13 mouse cellular contexts compared by ENCODE assay signal in genomic region chr16:18588738-18589055, GRCm38 (mm10). TPM values are rescaled to one million over a fixed set of nuclear protein-coding genes. Genes with fewer than 3 reads are reported as not detected.
DNase-seq lines count a peak whose midpoint lies in the region; ATAC-seq and TF ChIP-seq lines count a peak whose summit lies in the region.
"Had no signal": no experiment of that assay in that cellular context is flagged by ENCODE, and none has a peak within 500 bp of the region (broad histone marks: within the 10 kb centered on the region; RNA-seq: fewer than 3 reads in every experiment).

No protein-coding gene starts in this region.

- TF ChIP-seq CTCF in kidney, postnatal 0 days (IDR thresholded peaks at IDR 0.05; ENCODE audit: low read depth) = no peak
- no peak for TF ChIP-seq CTCF in kidney, adult 2 months (conservative IDR thresholded peaks at IDR 0.05; ENCODE audit: insufficient read depth, insufficient read length, low read depth, low read length)
- no peak for TF ChIP-seq CTCF in ES-Bruce4 (IDR thresholded peaks at IDR 0.05; ENCODE audit: low read depth, low read length)
- no peak for TF ChIP-seq CTCF in intestine, postnatal 0 days (IDR thresholded peaks at IDR 0.05; ENCODE audit: low read depth)

- no peak overlapping the region for H3K9ac ChIP-seq in forebrain, embryonic 12.5 days
- no peak overlapping the region for H3K9ac ChIP-seq in forebrain, embryonic 14.5 days (ENCODE audit: low read length)
- H3K9ac ChIP-seq in kidney, postnatal 0 days (ENCODE audit: low read depth, low read length) = no peak overlapping the region
- H3K9ac ChIP-seq in ES-Bruce4 (ENCODE audit: low read depth, poor library complexity, severe bottlenecking) = peak overlapping the region; percentile 15; the same call in 1 of the 2 replicates
- no peak overlapping the region for H3K9ac ChIP-seq in intestine, postnatal 0 days (ENCODE audit: low read depth, low read length)
- H3K9ac ChIP-seq: liver, embryonic 13.5 days; stomach, embryonic 15.5 days had no signal

- H3K36me3 ChIP-seq in forebrain, embryonic 12.5 days (replicated peaks) = no peaks in the 10 kb centered on the region
- H3K36me3 ChIP-seq in forebrain, embryonic 14.5 days (ENCODE audit: control insufficient read depth, insufficient read depth, low read length) = no peaks in the 10 kb centered on the region
- H3K36me3 ChIP-seq in kidney, postnatal 0 days (ENCODE audit: insufficient read depth, low read length) = no peaks in the 10 kb centered on the region
- H3K36me3 ChIP-seq in kidney, adult 2 months (ENCODE audit: control insufficient read depth, insufficient read depth, low read length) = no peaks in the 10 kb centered on the region
- H3K36me3 ChIP-seq in ES-Bruce4 (ENCODE audit: control insufficient read depth, insufficient read depth, low read length, poor library complexity, severe bottlenecking) = no peaks in the 10 kb centered on the region
- H3K36me3 ChIP-seq in intestine, postnatal 0 days (ENCODE audit: control insufficient read depth, insufficient read depth) = no peaks in the 10 kb centered on the region
- H3K36me3 ChIP-seq: liver, embryonic 13.5 days; stomach, embryonic 15.5 days had no signal

- WGBS in forebrain, embryonic 12.5 days = 2% methylated on average over 31 of the region's 31 CpGs
- 3% methylated on average over 28 of the region's 31 CpGs for WGBS in forebrain, embryonic 14.5 days
- WGBS in kidney, postnatal 0 days = 14% methylated on average over 31 of the region's 31 CpGs
- WGBS in kidney, adult 2 months = 36% methylated on average over 31 of the region's 31 CpGs
- WGBS in intestine, postnatal 0 days = 11% methylated on average over 31 of the region's 31 CpGs

- no peak for ATAC-seq in forebrain, embryonic 12.5 days (ENCODE audit: low FRiP score)
- no peak for ATAC-seq in forebrain, embryonic 14.5 days
- no peak for ATAC-seq in kidney, postnatal 0 days (replicated peaks; ENCODE audit: low FRiP score, low read depth)
- ATAC-seq in intestine, postnatal 0 days = no peak
- ATAC-seq in CD4-positive, CD25-positive, alpha-beta regulatory T cell, adult 4 months = no peak

- TF ChIP-seq POLR2A in kidney, adult 2 months (IDR thresholded peaks at IDR 0.05; ENCODE audit: low read depth, low read length) = no peak
- no peak for TF ChIP-seq POLR2A in ES-Bruce4 (IDR thresholded peaks at IDR 0.05; ENCODE audit: insufficient read depth, low read length)

- DNase-seq in forebrain, embryonic 14.5 days (ENCODE audit: low spot score) = no peak
- DNase-seq in kidney, postnatal 0 days (ENCODE audit: low spot score) = no peak
- DNase-seq in kidney, adult 2 months = no peak
- no peak for DNase-seq in Muller cell, postnatal 12 days (ENCODE audit: inconsistent ontology term)
- DNase-seq: adrenal gland, postnatal 36 days; cerebellum, adult 11-12 months; gastrocnemius, postnatal 14 days; liver, embryonic 13.5 days had no signal

- H3K4me3 ChIP-seq in forebrain, embryonic 12.5 days (replicated peaks) = peak overlapping the region; percentile 25; the same call in 1 of the 2 replicates
- no peak overlapping the region for H3K4me3 ChIP-seq in forebrain, embryonic 14.5 days (ENCODE audit: low read depth, low read length)
- 0 out of 2 replicates have a peak overlapping the region, but pooled peaks have one; percentile 3 for H3K4me3 ChIP-seq in kidney, postnatal 0 days (replicated peaks; ENCODE audit: low read depth, low read length)
- no peak overlapping the region for H3K4me3 ChIP-seq in kidney, adult 2 months (ENCODE audit: insufficient read depth, low read depth, low read length)
- peak overlapping the region; percentile 32; the same call in 1 of the 2 replicates for H3K4me3 ChIP-seq in ES-Bruce4 (ENCODE audit: low read depth, low read length)
- H3K4me3 ChIP-seq in intestine, postnatal 0 days (ENCODE audit: low read depth, low read length) = peak overlapping the region; percentile 46

- no peak overlapping the region for H3K27ac ChIP-seq in forebrain, embryonic 12.5 days
- H3K27ac ChIP-seq in forebrain, embryonic 14.5 days (ENCODE audit: low read depth, low read length) = no peak overlapping the region
- H3K27ac ChIP-seq in kidney, postnatal 0 days = no peak overlapping the region
- no peak overlapping the region for H3K27ac ChIP-seq in kidney, adult 2 months (ENCODE audit: insufficient read depth, low read depth, low read length)
- H3K27ac ChIP-seq in ES-Bruce4 (ENCODE audit: insufficient read depth, low read length) = no peak overlapping the region
- no peak overlapping the region for H3K27ac ChIP-seq in intestine, postnatal 0 days (ENCODE audit: low read depth, low read length)
- H3K27ac ChIP-seq: liver, embryonic 13.5 days; stomach, embryonic 15.5 days had no signal

- H3K9me3 ChIP-seq in forebrain, embryonic 12.5 days = no peaks in the 10 kb centered on the region
- H3K9me3 ChIP-seq in forebrain, embryonic 14.5 days (replicated peaks; ENCODE audit: control insufficient read depth, low read length) = no peaks in the 10 kb centered on the region
- H3K9me3 ChIP-seq in kidney, postnatal 0 days (replicated peaks; ENCODE audit: low read length) = no peaks in the 10 kb centered on the region
- H3K9me3 ChIP-seq in ES-Bruce4 (replicated peaks; ENCODE audit: control insufficient read depth, insufficient read depth, low read length, poor library complexity, severe bottlenecking) = no peaks in the 10 kb centered on the region
- no peaks in the 10 kb centered on the region for H3K9me3 ChIP-seq in intestine, postnatal 0 days (ENCODE audit: control insufficient read depth)
- H3K9me3 ChIP-seq: liver, embryonic 13.5 days; stomach, embryonic 15.5 days had no signal

- peaks cover 43% of the 10 kb centered on the region for H3K4me1 ChIP-seq in forebrain, embryonic 12.5 days
- peaks cover 6% of the 10 kb centered on the region for H3K4me1 ChIP-seq in forebrain, embryonic 14.5 days (ENCODE audit: control insufficient read depth, insufficient read depth, low read length)
- H3K4me1 ChIP-seq in kidney, postnatal 0 days (replicated peaks; ENCODE audit: insufficient read depth, low read length) = peaks cover 19% of the 10 kb centered on the region
- H3K4me1 ChIP-seq in kidney, adult 2 months (ENCODE audit: control insufficient read depth, insufficient read depth, low read length) = no peaks in the 10 kb centered on the region
- H3K4me1 ChIP-seq in ES-Bruce4 (ENCODE audit: control insufficient read depth, insufficient read depth, low read length) = no peaks in the 10 kb centered on the region
- peaks cover 4% of the 10 kb centered on the region for H3K4me1 ChIP-seq in intestine, postnatal 0 days (replicated peaks; ENCODE audit: control insufficient read depth, insufficient read depth, low read length)

- TF ChIP-seq EP300 in ES-Bruce4 (IDR thresholded peaks at IDR 0.05; ENCODE audit: insufficient read depth, low read depth, low read length) = no peak

- H3K4me2 ChIP-seq in forebrain, embryonic 12.5 days = no peak overlapping the region
- H3K4me2 ChIP-seq in forebrain, embryonic 14.5 days (ENCODE audit: low read length) = no peak overlapping the region
- peak overlapping the region; percentile 2; the same call in 1 of the 2 replicates for H3K4me2 ChIP-seq in kidney, postnatal 0 days (ENCODE audit: low read length)
- peak overlapping the region; percentile 44; the same call in 1 of the 2 replicates for H3K4me2 ChIP-seq in intestine, postnatal 0 days (replicated peaks; ENCODE audit: low read depth)

- H3K27me3 ChIP-seq in forebrain, embryonic 12.5 days = peaks cover 98% of the 10 kb centered on the region
- H3K27me3 ChIP-seq in forebrain, embryonic 14.5 days (replicated peaks; ENCODE audit: control insufficient read depth, insufficient read depth, low read length) = peaks cover 93% of the 10 kb centered on the region
- H3K27me3 ChIP-seq in kidney, postnatal 0 days (ENCODE audit: insufficient read depth, low read length) = peaks cover 88% of the 10 kb centered on the region
- H3K27me3 ChIP-seq in kidney, adult 2 months (replicated peaks; ENCODE audit: control insufficient read depth, insufficient read depth, low read length) = no peaks in the 10 kb centered on the region; the same call in 1 of the 2 replicates
- peaks cover 41% of the 10 kb centered on the region for H3K27me3 ChIP-seq in ES-Bruce4 (ENCODE audit: control insufficient read depth, insufficient read depth, low read length, poor library complexity, severe bottlenecking)
- peaks cover 84% of the 10 kb centered on the region for H3K27me3 ChIP-seq in intestine, postnatal 0 days (replicated peaks; ENCODE audit: control insufficient read depth, insufficient read depth, low read length)

RNA-seq across cellular contexts. Expression of gene Tbx1, which starts 1.8 kb away (rescaled TPM):
- 1.3 and 1.7 TPM in 2 replicates for polyA plus RNA-seq in forebrain, embryonic 12.5 days (2016; fragmentation: Nextera tagmentation; extraction: Ambion mirVana)
- 0.48 and 0.64 TPM in 2 replicates for polyA plus RNA-seq in forebrain, embryonic 14.5 days (2014; fragmentation: Nextera tagmentation; extraction: Ambion mirVana)
- 0.23 and 0.32 TPM in 2 replicates for polyA plus RNA-seq in kidney, postnatal 0 days (2015; fragmentation: Nextera tagmentation; extraction: Ambion mirVana)
- 0.15 and 1.7 TPM in 2 replicates for polyA plus RNA-seq in kidney, adult 2 months (2012; rRNA removed)
- polyA plus RNA-seq in ES-Bruce4 (2011; ENCODE audit: insufficient read depth, insufficient read length, low read depth, missing spikeins) = 0.29 TPM in 1 of 2 replicates, not detected in the other
- polyA plus RNA-seq in intestine, postnatal 0 days (2015; fragmentation: Nextera tagmentation; extraction: Ambion mirVana) = 0.93 and 1.0 TPM in 2 replicates
- not detected for polyA plus RNA-seq in CD4-positive, CD25-positive, alpha-beta regulatory T cell, adult 4 months (2017; shearing (Covaris generic))

RNA-seq across cellular contexts. Expression of gene Gp1bb, which starts 33.5 kb away (rescaled TPM):
- polyA plus RNA-seq in forebrain, embryonic 12.5 days (2016; fragmentation: Nextera tagmentation; extraction: Ambion mirVana) = 4.4 and 5.7 TPM in 2 replicates
- 9.6 and 10.3 TPM in 2 replicates for polyA plus RNA-seq in forebrain, embryonic 14.5 days (2014; fragmentation: Nextera tagmentation; extraction: Ambion mirVana)
- polyA plus RNA-seq in kidney, postnatal 0 days (2015; fragmentation: Nextera tagmentation; extraction: Ambion mirVana) = 0.57 and 0.92 TPM in 2 replicates
- 0.34 and 0.69 TPM in 2 replicates for polyA plus RNA-seq in kidney, adult 2 months (2012; rRNA removed)
- polyA plus RNA-seq in ES-Bruce4 (2011; ENCODE audit: insufficient read depth, insufficient read length, low read depth, missing spikeins) = not detected in 2 replicates
- 1.6 and 2.4 TPM in 2 replicates for polyA plus RNA-seq in intestine, postnatal 0 days (2015; fragmentation: Nextera tagmentation; extraction: Ambion mirVana)
- polyA plus RNA-seq in CD4-positive, CD25-positive, alpha-beta regulatory T cell, adult 4 months (2017; shearing (Covaris generic)) = not detected

RNA-seq across cellular contexts. Expression of gene Gm49601, which starts 37.5 kb away (rescaled TPM):
- polyA plus RNA-seq in forebrain, embryonic 12.5 days (2016; fragmentation: Nextera tagmentation; extraction: Ambion mirVana) = 10.6 and 10.7 TPM in 2 replicates
- polyA plus RNA-seq in forebrain, embryonic 14.5 days (2014; fragmentation: Nextera tagmentation; extraction: Ambion mirVana) = 5.7 and 8.2 TPM in 2 replicates
- 1.3 and 2.0 TPM in 2 replicates for polyA plus RNA-seq in kidney, postnatal 0 days (2015; fragmentation: Nextera tagmentation; extraction: Ambion mirVana)
- 1.1 and 1.4 TPM in 2 replicates for polyA plus RNA-seq in kidney, adult 2 months (2012; rRNA removed)
- polyA plus RNA-seq in ES-Bruce4 (2011; ENCODE audit: insufficient read depth, insufficient read length, low read depth, missing spikeins) = not detected in 2 replicates
- polyA plus RNA-seq in intestine, postnatal 0 days (2015; fragmentation: Nextera tagmentation; extraction: Ambion mirVana) = 0.34 and 1.4 TPM in 2 replicates
- polyA plus RNA-seq in CD4-positive, CD25-positive, alpha-beta regulatory T cell, adult 4 months (2017; shearing (Covaris generic)) = not detected

RNA-seq across cellular contexts. Expression of gene Sept5, which starts 41.1 kb away (rescaled TPM):
- polyA plus RNA-seq in forebrain, embryonic 12.5 days (2016; fragmentation: Nextera tagmentation; extraction: Ambion mirVana) = 68.4 and 69.3 TPM in 2 replicates
- polyA plus RNA-seq in forebrain, embryonic 14.5 days (2014; fragmentation: Nextera tagmentation; extraction: Ambion mirVana) = 138 and 177 TPM in 2 replicates
- polyA plus RNA-seq in kidney, postnatal 0 days (2015; fragmentation: Nextera tagmentation; extraction: Ambion mirVana) = 10.4 and 12.0 TPM in 2 replicates
- 3.1 and 3.8 TPM in 2 replicates for polyA plus RNA-seq in kidney, adult 2 months (2012; rRNA removed)
- 1.8 and 5.2 TPM in 2 replicates for polyA plus RNA-seq in ES-Bruce4 (2011; ENCODE audit: insufficient read depth, insufficient read length, low read depth, missing spikeins)
- 24.7 and 25.4 TPM in 2 replicates for polyA plus RNA-seq in intestine, postnatal 0 days (2015; fragmentation: Nextera tagmentation; extraction: Ambion mirVana)
- polyA plus RNA-seq in CD4-positive, CD25-positive, alpha-beta regulatory T cell, adult 4 months (2017; shearing (Covaris generic)) = 1 to 10 TPM in 1 of 2 experiments, under 1 TPM in 1; 0.36 to 1.5 TPM

Comparison
In these comparisons a context has a peak if more than half of its experiments do, and no peak if none do; other contexts are left out.
1. H3K4me3 ChIP-seq: peak in forebrain, embryonic 12.5 days (single experiment), kidney, postnatal 0 days (single experiment), ES-Bruce4 (single experiment) and intestine, postnatal 0 days (single experiment); none in forebrain, embryonic 14.5 days (single experiment) and kidney, adult 2 months (single experiment).
2. H3K4me2 ChIP-seq: peak in kidney, postnatal 0 days (single experiment) and intestine, postnatal 0 days (single experiment); none in forebrain, embryonic 12.5 days (single experiment) and forebrain, embryonic 14.5 days (single experiment).